Mouse (Mus musculus) gonadal fat pad, adult 2 months (tissue): ENCODE measurements around the gene Caap1. TPM values are rescaled to one million over a fixed set of nuclear protein-coding genes. Genes with fewer than 3 reads are reported as not detected.

Experiments used
- DNase-seq: peaks from one replicate; pipeline ENCODE4 v3.0.0-alpha.2; 2012; ENCODE audit warnings: low read depth
- polyA plus RNA-seq: library from polyadenylated mRNA; depleted of rRNA; stranded (reverse); fragments of >200 nt; gene quantifications from 2 replicates; pipeline ENCODE4 v1.2.3, GENCODE M21; 2012; rRNA removed

Gene Caap1
- polyA plus RNA-seq, 1 experiment, result 3.1 TPM

DNA sequence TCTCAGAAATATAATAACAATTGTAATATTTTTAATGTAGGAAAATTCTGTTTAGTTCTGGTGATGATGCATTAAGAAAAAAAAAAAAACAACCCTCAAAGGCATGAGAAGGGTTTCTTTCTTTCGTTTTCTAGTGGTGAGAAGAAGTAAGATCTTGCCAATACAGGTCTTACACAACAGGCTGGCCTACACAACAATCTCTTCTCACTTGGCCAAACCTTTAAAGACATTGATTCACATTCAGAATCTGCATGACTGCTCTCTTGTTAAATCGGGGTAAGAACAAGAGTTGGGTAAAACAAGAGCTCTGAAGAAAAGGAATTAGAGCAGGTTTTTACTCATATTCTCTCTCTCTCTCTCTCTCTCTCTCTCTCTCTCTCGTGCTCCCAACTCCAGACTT lies 41.2 kb downstream of the Caap1 start:
- DNase-seq, result no peak

DNA sequence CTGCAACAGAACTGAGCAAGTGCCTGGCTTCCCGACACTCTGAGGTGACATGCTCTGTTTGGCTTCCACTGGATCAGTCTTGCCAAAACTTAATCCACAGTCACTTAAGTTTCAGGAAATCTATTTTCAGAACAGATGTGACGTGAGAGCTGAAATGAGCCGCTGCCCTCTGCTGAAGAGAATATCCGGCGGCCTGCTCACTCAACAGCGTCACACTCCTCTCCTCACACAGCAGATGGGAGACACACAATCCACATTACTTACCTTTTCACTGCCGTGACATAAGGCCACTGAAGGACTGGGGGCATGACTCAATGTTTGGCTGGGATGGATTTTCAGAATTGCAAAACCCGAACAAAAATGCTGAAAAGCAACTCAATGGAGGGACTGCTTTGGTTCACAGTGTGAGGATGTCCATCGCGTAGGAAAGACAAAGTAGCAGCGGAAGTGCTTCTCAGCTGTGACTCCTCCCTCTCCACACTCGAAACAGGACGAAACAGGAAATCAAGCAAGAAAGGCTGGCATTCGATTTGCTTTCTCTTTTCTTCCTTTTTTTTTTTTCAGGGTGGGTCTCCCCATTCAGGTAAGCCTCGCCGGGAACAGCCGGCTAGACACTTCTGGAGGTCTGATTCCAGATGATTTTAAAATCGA lies 79.7 kb downstream of the Caap1 start:
- DNase-seq, result no peak

DNA sequence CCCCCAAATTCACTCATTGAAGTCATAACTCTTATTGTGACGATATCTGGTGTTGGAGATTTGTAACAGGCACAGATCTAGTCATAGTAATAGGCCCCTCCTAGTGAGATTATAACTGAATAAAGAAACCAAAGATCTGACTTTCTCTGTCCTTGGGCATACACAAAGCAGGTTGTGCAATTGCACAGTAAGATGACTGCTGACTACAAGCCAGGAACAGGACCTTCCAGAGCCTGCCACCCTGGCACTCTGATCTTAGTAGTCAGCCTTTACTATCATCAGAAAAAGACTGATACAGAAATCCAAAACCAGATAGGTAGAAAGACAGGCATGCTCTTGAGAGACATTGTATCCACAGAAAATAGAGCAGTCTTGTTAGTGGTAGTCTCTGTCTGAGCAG lies 83.3 kb downstream of the Caap1 start:
- no peak for DNase-seq

DNA sequence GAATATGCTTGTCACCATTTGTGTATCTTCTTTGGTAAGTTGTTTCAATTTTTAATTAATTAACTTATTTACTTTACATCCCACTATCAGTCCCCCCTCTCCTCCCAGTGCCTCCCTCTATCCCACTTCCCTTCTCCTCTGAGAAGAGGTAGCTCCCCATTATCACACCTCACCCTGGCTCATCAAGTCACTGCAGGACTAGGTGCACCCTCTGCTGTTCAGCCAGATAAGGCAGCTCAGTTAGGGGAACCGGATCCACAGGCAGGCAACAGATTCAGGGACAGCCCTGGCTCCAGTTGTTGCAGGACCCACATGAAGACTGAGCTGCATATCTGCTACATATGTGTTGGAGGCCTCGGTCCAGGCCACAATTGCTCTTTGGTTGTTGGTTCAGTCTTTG lies 97.2 kb downstream of the Caap1 start:
- DNase-seq, result no peak

DNA sequence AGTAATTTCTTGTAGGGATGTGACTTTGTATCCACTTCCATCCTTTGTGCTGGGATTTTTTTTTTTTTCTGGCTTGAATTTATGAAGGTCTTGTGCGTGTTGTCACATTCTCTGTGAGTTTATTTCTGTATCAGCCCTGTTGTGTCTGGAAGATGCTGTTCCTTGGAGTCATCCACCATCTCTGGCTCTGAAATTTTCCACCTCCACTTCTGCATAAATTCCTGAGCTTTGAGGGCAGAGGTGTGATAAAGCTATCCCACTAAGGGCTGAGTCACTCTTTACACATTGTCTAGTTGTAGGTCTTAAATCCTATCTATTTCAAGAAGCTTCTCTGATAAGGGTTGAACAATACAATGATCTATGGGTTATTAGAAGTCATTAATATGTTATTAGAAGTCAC lies 101.7 kb downstream of the Caap1 start:
- DNase-seq, result no peak

Other genes with a start within 250 kb of the Caap1 start
- gene Gm10306, start 250 bp downstream of the Caap1 start, polyA plus RNA-seq, result 0.46 TPM in 1 of 2 replicates, not detected in the other
- 32.4 and 33.7 TPM in 2 replicates for gene Plaa, start 46.4 kb upstream of the Caap1 start, polyA plus RNA-seq
- 2.6 and 3.1 TPM in 2 replicates for gene Ift74, start 57.7 kb upstream of the Caap1 start, polyA plus RNA-seq
- not detected in 2 replicates for gene Lrrc19, start 93.3 kb upstream of the Caap1 start, polyA plus RNA-seq
- 10.2 and 10.4 TPM in 2 replicates for gene Tek, start 182.5 kb upstream of the Caap1 start, polyA plus RNA-seq